Mouse (Mus musculus) 3134 (cell line): ENCODE measurements around the gene Rap1gap2.

ENCODE experiments used
- DNase-seq: peaks from one replicate; pipeline ENCODE4 v3.0.0-alpha.2; 2011; ENCODE audit warnings: low spot score; ENCODE audit not compliant: insufficient read length; ENCODE audit errors: extremely low read depth

Gene Rap1gap2

DNA sequence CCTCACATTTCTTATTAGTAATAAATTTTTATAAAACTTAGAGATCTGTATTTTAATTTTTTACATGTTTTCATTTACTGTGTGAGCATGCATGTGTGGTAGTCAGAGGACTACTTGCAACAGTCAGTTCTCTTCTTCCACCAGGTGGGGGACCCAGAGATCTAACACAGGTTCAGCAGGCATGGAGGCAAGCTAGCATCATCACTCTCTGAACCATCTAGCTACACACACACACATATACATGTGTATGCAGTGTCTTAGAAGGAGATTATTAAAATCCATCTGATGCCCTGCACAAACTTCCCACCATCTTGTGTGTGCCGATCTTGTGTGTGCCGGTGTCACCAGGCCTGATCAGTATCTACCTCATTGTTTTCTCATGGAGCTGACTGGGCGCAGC is 233.9 kb downstream of the Rap1gap2 start:
- no peak for DNase-seq

DNA sequence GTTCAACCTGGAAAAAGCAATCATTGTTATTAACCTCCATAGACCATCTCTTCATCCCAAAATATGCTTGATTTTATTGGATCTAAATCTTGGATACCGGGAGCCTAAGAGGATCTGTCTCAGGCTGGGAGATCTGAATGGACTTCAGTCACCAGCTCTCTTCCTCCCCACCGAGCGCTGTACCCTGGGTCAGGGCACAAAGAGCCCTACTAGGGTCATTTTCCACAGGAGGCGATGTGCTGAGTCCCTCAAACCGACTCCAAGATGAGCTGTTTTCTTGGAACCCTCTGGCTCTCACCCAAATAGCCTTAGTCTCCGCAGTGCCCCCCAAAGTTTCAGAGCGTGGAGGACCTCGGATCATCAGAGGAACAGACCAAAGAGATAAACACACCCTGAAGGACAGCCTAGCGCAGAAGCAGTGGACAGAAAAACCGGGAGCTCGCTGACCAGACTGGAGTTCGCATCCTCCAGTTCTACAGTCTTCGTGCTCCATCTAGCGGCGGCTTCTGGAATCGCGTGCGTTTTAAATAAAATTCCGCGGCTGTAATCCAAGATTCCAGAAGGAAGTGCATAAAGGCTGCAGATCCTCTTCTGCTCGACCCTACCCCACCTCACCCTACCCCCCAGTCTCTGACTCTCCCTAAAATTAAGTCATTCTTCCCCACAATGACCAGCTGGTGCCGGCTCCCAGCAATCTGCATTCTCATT is 239.2 kb downstream of the Rap1gap2 start:
- peak; percentile 45 for DNase-seq

DNA sequence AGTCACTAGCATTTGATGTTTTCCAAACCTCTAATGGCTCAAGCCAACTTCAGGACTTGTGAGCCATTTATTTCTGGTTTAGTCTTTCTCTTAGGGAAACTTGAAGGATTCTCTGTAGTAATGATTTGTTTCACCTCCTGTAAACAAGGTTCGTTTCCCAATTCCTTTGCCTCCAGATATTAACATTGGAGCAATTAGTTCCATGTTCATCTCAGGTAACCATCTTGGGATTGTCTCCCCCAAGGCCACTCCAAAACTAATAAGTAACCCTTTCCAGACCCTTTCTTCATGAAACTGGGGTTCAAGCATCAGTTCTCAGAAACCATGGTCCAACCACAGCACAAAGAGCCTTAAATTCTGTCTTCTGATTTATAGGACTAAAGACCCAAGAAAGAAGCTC is 248.9 kb downstream of the Rap1gap2 start, which contains the start of gene Olfr412:
Olfr412 (plus strand) TSS at position 301 of the 400 bp plus-strand sequence.
- DNase-seq, result no peak

DNA sequence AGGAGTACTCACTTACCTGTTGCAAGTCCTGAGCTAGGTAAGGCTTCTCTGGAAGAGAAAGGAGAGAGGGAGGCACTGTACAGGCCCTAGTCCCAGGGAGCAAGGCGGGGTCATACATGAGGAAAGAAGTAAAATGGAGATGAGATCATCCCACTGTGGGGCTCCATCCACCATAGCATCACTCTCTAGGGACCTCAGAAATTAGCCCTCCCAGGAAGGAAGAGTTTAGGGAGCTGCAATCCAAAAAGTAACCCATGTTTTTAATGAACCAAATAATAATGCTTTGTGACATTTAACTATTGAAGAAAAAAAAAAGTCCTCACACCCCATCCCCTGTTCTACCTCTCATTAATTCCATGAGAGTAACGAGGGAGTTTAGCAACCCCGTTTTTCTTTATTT is 258.2 kb downstream of the Rap1gap2 start, which contains the start of gene Olfr411:
Olfr411 (minus strand) TSS at position 101 of the 400 bp plus-strand sequence.
- no peak for DNase-seq

DNA sequence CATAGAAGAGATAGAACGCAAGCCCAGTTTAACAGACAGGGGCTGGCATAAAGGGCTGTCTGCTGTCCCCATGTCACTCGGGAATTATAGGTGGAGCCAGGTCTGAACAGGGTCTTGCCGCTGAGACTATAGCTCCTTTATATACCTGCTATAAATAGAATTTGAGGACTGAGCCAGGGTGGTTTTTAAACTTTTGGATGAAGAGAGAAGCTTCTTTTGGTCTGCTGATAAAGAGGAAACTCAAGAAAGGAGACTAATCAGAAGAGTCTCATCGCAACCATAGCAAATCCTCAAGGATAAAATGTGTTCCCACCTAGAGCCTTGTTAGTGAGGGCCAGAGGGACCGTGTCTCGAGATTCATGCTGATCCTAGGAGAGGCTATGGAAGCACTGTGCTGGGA is 272.8 kb downstream of the Rap1gap2 start, which contains the start of gene Olfr410:
Olfr410 (minus strand) TSS at position 101 of the 400 bp plus-strand sequence.
- no peak for DNase-seq
